Mouse (Mus musculus): ENCODE results near the gene Lag3. TPM values are rescaled to one million over a fixed set of nuclear protein-coding genes. Genes with fewer than 3 reads are reported as not detected.
A peak's percentile ranks its signal among the peaks of the same experiment; 100 is the strongest.

The Lag3 gene
- polyA plus RNA-seq, 1 experiment from 2014 or later = 0.40 TPM

- no peak overlapping the region for H3K4me2 ChIP-seq (ENCODE audit: low read depth, low read length)
- ATAC-seq (no peak), DNase-seq (no peak)
- no peaks in the 10 kb centered on the region for H3K9me3 ChIP-seq (ENCODE audit: low read length)
- H3K4me3 ChIP-seq (ENCODE audit: low read depth, low read length) = no peak overlapping the region
- H3K4me1 ChIP-seq (ENCODE audit: insufficient read depth) = peaks cover 13% of the 10 kb centered on the region
- no peak overlapping the region for H3K9ac ChIP-seq (replicated peaks)
- peaks cover 88% of the 10 kb centered on the region for H3K27me3 ChIP-seq (ENCODE audit: insufficient read depth, low read length)
- TF ChIP-seq CTCF (IDR thresholded peaks at IDR 0.05; ENCODE audit: low read depth) = no peak
- no peak for TF ChIP-seq EP300 (IDR thresholded peaks at IDR 0.05; ENCODE audit: low read depth)
- H3K36me3 ChIP-seq (replicated peaks; ENCODE audit: insufficient read depth, low read length) = no peaks in the 10 kb centered on the region
- H3K27ac ChIP-seq (ENCODE audit: low read depth) = no peak overlapping the region
- 81% methylated on average over 9 of the region's 9 CpGs for WGBS (ENCODE audit: insufficient replicate concordance)
These were observed 51.0 kb downstream of the Lag3 start for GRCm38 (mm10) chr6:124860511-124860910.

GRCm38 (mm10) chr6:124859725-124860124 is 51.8 kb downstream of the Lag3 start:
- Histone ChIP-seq H3K4me3 (ENCODE audit: low read depth, low read length) (no peak overlapping the region), H3K9me3 (ENCODE audit: low read length) (no peaks in the 10 kb centered on the region), H3K9ac (replicated peaks) (no peak overlapping the region), H3K36me3 (replicated peaks; ENCODE audit: insufficient read depth, low read length) (no peaks in the 10 kb centered on the region), H3K4me2 (ENCODE audit: low read depth, low read length) (no peak overlapping the region), H3K27me3 (ENCODE audit: insufficient read depth, low read length) (peaks cover 86% of the 10 kb centered on the region), H3K4me1 (ENCODE audit: insufficient read depth) (peaks cover 13% of the 10 kb centered on the region), H3K27ac (ENCODE audit: low read depth) (no peak overlapping the region)
- ATAC-seq (0 out of 2 replicates have a peak, but pooled peaks have one; percentile 24), DNase-seq (peak; percentile 85)
- WGBS (ENCODE audit: insufficient replicate concordance) = 6% methylated on average over 12 of the region's 12 CpGs
- TF ChIP-seq CTCF (IDR thresholded peaks at IDR 0.05; ENCODE audit: low read depth) = peak; percentile 89
- TF ChIP-seq EP300 (IDR thresholded peaks at IDR 0.05; ENCODE audit: low read depth) = no peak

- Histone ChIP-seq H3K4me1 (ENCODE audit: insufficient read depth) (peaks cover 11% of the 10 kb centered on the region), H3K36me3 (replicated peaks; ENCODE audit: insufficient read depth, low read length) (no peaks in the 10 kb centered on the region), H3K9ac (replicated peaks) (no peak overlapping the region), H3K4me2 (ENCODE audit: low read depth, low read length) (no peak overlapping the region), H3K27me3 (ENCODE audit: insufficient read depth, low read length) (peaks cover 80% of the 10 kb centered on the region), H3K4me3 (ENCODE audit: low read depth, low read length) (no peak overlapping the region), H3K27ac (ENCODE audit: low read depth) (no peak overlapping the region), H3K9me3 (ENCODE audit: low read length) (no peaks in the 10 kb centered on the region)
- no peak for ATAC-seq
- no peak for TF ChIP-seq EP300 (IDR thresholded peaks at IDR 0.05; ENCODE audit: low read depth)
- TF ChIP-seq CTCF (IDR thresholded peaks at IDR 0.05; ENCODE audit: low read depth) = no peak
- no peak for DNase-seq
- WGBS (ENCODE audit: insufficient replicate concordance) = 68% methylated on average over 26 of the region's 28 CpGs
These were observed 52.8 kb downstream of the Lag3 start for GRCm38 (mm10) chr6:124858561-124859318.

- no peak overlapping the region for H3K27ac ChIP-seq (ENCODE audit: low read depth)
- 32% methylated on average over 26 of the region's 26 CpGs for WGBS (ENCODE audit: insufficient replicate concordance)
- TF ChIP-seq CTCF (IDR thresholded peaks at IDR 0.05; ENCODE audit: low read depth) (no peak), EP300 (IDR thresholded peaks at IDR 0.05; ENCODE audit: low read depth) (no peak)
- H3K27me3 ChIP-seq (ENCODE audit: insufficient read depth, low read length) = peaks cover 72% of the 10 kb centered on the region
- no peaks in the 10 kb centered on the region for H3K9me3 ChIP-seq (ENCODE audit: low read length)
- no peak for ATAC-seq
- peaks cover 6% of the 10 kb centered on the region for H3K4me1 ChIP-seq (ENCODE audit: insufficient read depth)
- H3K4me3 ChIP-seq (ENCODE audit: low read depth, low read length) = peak overlapping the region; percentile 52
- DNase-seq = no peak
- peak overlapping the region; percentile 83 for H3K4me2 ChIP-seq (ENCODE audit: low read depth, low read length)
- no peak overlapping the region for H3K9ac ChIP-seq (replicated peaks)
- H3K36me3 ChIP-seq (replicated peaks; ENCODE audit: insufficient read depth, low read length) = no peaks in the 10 kb centered on the region
These were observed 53.5 kb downstream of the Lag3 start for GRCm38 (mm10) chr6:124857840-124858530.

GRCm38 (mm10) chr6:124856916-124857839 is 54.3 kb downstream of the Lag3 start, which contains the start of gene P3h3:
TSS of gene P3h3 (minus strand) at chr6:124857752.
- TF ChIP-seq CTCF (IDR thresholded peaks at IDR 0.05; ENCODE audit: low read depth) = peak; percentile 66
- no peak for TF ChIP-seq EP300 (IDR thresholded peaks at IDR 0.05; ENCODE audit: low read depth)
- H3K36me3 ChIP-seq (replicated peaks; ENCODE audit: insufficient read depth, low read length) = no peaks in the 10 kb centered on the region
- peaks cover 5% of the 10 kb centered on the region; the same call in 1 of the 2 replicates for H3K4me1 ChIP-seq (ENCODE audit: insufficient read depth)
- peak within 1 kb of the TSS; percentile 34; the same call in 1 of the 2 replicates for H3K27ac ChIP-seq (ENCODE audit: low read depth)
- no peaks in the 10 kb centered on the region for H3K9me3 ChIP-seq (ENCODE audit: low read length)
- peak; percentile 74 for ATAC-seq
- peak within 1 kb of the TSS; percentile 52 for H3K4me3 ChIP-seq (ENCODE audit: low read depth, low read length)
- H3K27me3 ChIP-seq (ENCODE audit: insufficient read depth, low read length) = peaks cover 64% of the 10 kb centered on the region
- peak within 1 kb of the TSS; percentile 83 for H3K4me2 ChIP-seq (ENCODE audit: low read depth, low read length)
- peak; percentile 72 for DNase-seq
- peak within 1 kb of the TSS; percentile 64 for H3K9ac ChIP-seq (replicated peaks)
- WGBS (ENCODE audit: insufficient replicate concordance) = under 1% methylated on average over 78 of the region's 86 CpGs
